Mouse (Mus musculus) adrenal gland, adult (tissue): Measurements from ENCODE around the gene Usp15.

Experiments
- DNase-seq, 2 experiments: peaks; one replicate each; pipeline ENCODE4 v3.0.0; 2022 to 2023; ENCODE audit warnings: low spot score in 1 of 2; ENCODE audit not compliant: inconsistent age in 2 of 2

The Usp15 gene

DNA sequence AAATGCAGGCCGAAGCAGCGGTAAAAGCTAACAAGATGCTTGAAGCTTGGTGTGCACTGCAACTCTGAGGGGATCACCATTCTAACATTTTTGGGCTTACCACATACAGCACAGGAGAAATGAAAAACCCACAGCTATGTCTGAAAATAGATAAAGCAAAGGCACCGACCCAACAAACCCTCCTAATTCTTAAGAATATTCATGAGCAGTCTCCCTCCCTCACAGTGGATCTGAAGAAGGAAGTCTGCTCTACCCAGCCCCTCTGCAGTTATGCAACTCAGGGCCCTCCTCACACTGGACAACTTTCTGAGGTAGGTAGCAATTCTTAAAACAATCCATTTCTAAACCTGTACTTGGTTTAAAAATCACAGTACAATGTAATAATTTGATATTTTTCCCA is 14.4 kb downstream of the Usp15 start:
- DNase-seq: no peak

DNA sequence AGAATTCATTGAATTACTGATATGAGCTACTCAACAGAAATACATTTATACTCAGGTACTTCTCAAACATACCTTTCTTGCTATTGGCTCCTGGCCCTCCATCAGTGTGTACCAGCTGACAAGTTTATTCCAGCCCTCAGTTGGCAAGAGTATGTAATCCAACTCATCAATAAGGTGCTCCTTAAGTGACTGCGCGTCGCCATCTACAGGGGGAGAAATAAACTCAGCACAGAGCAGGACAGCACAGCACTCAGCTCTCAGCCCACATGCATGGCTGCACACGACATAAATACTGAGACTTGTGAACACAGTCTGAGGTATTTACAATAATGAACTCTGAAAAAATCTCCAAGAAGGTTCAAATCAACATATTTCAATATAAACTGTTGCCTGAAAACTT is 21.0 kb downstream of the Usp15 start:
- DNase-seq: no peak

DNA sequence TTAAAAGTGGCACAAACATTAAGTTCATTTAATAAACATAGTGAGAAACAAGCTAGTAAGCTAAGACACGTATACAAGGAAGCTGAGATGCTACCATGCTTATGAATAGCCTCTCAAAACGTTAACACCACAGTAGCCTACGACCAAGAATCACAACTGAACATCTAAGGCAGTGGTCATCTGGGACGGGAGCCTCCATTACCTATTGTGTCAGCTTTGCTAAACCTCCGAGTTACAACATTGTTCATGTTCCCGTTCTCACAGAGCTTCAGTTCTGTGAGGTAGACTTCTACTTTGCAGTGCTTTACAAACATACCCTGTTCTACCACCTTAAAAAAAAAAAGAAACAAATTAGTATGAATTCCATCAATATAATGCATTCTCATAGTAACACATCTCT is 25.9 kb downstream of the Usp15 start:
- DNase-seq: no peak

DNA sequence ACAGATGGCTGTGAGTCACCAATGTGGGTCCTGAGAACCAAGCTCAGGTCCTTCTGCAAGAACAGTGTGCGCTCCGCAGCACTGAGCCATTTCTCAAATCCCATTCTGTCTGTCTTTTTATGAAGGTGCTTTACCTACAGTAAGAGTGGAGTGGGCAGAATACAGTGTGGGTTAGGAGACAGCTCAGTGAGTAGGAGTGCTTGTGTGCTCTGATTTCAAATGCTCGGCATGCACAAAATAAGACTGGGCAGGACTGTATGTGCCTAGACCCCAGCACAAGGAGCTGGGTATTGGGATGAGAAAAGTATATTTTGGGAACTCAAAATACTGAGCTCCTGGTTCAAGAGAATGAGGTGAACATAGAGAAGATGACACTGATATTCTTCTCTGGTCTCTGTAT is 31.3 kb downstream of the Usp15 start:
- no peak for DNase-seq

DNA sequence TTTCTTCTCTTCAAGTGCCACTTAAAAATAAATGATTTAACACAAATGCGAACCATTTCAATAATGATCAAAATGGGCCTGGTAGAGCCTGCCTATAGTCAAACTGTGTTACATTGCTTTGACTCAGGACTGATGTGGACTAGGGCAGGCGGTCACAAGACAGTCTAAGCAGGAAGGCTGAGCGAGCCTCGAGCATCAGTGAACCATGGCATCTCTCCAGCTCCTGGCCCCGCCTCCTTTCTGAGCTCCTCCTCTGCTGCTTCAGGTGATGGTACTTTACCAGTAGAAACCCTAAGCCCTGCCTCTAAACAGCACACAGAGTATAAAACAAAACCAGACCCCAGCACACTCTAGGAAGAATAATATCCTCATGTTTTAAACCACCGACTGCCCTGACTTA is 36.3 kb downstream of the Usp15 start:
- no peak for DNase-seq

DNA sequence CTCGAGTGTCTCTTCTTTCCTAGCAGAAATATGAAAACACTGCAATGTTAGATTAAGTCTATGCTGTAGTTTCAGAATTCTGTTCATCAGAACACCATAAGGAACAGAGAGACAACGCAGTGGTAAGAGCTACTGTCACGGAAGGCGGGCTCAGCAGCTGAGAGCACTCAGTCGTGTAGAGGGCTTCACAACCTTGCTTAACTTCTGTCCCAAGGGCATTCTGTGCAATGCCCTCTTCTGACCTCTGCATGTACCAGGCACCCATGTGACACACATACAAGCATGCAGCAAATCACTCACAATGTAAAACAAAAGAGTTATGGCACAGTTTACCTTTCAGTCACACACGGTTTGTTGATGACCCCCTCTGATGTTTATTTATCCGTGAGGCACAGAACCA is 37.5 kb downstream of the Usp15 start:
- peak in 1 of 2 experiments; percentile 43 for DNase-seq

DNA sequence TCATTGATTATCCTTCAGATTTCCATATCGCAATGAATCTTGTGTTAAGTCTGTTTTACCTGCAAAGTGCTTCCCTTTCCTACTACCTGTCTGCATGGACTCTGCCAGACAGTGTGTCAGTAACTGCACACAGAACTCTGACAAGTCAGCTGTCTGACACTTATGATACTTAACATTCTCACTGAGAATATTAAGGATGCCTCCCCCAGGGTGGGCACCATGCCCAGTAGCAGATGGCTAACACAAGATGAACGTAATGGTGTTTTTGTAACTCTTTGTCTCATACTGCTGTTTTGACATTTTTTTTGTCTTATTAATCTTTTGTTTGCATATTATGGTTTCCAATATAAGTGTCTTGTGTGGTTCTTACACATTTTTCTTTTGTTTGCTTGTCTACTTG is 40.4 kb downstream of the Usp15 start:
- no peak for DNase-seq

DNA sequence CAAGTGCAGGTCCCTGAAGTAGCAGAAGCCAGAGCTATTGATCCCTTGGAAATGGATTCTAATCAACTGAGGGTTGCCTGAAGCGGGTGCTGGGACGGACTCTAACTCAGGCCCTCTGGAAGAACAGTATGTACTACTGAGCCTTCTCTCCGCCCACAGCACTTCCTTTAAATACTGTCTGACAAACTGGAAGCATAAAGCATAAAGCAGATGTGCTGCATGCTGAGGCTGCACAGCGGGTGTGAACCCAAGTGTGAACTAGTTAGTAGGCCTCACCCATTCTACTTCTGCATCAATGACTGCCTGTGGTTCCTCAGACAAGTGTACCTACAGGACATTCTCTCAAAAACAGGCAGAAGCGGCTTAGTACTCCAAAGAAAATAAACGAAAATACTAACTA is 41.0 kb downstream of the Usp15 start:
- no peak for DNase-seq

DNA sequence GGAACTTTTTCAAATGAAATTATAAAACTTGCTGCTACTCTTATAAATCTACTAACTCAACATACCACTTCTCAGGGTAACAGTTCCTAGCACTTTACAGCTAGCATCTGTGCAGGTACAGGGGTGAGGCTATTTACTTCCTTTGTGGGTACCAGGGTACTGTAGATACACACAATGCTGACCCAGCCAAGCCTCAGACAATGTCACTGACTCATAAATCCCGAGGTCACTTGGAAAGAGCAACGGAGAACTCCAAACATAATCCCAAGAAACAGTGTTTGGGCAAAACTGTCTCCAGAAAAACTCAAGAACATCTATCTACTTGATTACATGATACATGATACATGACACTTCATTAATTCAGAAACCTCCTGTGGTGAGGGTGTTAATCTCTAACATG is 43.5 kb downstream of the Usp15 start:
- DNase-seq: peak in 1 of 2 experiments; percentile 75

DNA sequence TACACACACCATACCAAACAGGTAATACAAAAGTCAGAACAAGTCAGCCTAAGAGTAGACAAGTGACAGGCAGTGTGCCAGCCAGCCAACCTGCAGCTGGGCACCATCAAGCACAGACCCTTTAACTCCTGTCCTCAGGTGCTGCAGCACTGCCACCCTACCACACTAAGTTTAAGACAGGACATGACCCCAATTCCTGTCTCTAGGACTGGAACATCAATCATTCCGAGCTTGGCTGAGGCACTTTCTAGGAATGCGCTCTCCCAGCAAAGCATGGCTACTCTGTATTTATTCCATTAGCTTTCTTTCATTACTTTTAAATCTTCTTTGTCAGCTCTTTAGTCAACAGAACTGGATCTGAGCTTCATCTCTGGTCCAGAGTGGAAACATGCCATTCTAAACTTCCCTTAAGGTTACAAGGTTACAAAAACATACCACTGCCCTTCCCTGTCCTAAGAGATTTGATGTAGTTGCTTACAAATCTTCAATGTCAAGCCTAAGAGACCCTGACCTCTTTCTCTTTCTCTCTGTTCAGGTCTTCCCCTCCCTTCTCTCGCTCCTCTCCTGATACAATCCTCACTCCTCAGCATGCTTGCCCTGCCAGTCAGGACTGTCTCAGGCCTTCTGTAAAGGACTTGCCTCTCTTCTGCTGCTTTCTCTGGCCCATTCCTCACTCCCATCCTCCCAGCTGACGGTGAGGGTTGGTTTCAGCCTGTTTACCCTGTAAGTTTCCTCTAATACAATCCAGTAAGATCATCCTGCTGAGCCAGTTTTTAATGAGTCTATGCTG is 48.6 kb downstream of the Usp15 start:
- DNase-seq: peak; percentile 20 to 74

DNA sequence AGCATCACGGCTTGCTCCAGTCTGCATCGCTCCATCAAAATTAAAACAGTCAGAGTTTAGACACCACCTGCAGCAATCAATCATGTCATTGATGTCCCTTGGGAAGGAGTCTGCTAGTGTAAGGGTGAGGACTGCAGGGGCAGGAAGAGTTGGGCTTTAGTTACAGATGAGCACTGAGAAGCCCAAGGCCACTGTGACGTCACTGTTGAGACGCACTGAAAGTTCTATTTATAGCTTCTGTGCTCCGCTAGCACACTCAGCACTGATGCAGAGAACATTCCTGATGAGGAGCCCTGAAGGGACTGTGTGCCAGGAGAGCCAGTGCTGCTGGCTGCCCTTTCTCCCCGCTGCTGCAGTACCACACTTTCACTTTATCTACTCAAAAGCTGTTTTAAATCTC is 49.6 kb downstream of the Usp15 start:
- peak; percentile 81 to 90 for DNase-seq

DNA sequence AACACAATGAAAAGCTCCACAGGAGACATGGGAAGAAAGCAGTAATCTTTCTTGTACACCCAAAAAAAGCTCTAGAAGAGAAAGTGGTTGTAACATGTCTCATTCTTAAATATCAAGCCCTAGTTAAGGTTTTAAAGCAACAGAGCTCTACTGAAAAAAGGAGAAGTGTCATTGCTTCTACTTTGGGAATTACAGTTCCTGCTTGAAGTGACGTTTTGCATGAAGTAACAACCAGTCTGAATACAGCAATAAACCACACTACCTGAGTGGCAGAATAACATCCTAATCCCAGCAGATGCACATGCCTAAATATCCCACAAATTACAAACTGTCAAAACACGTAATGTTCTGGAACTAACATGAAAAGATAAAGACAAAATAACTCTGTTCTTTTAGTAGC is 50.4 kb downstream of the Usp15 start:
- DNase-seq: no peak

DNA sequence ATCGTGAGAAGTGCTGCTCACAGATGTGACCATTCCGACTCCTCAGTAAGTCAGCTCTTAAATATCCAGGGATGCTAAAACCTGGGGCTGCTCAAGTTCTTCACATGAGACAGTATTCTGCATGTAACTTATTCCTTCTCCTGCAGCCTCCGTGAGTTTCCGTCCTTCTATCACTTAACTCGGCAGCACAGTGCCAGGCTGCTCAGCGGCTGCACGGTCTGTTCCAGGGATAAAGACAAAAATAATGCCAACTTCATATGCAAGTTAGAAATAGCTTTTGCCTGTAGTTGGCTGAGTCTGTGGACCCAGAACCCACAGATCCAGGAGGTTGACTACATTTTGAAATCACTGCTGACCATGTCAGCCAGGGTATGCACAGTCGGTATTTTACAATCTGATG is 52.5 kb downstream of the Usp15 start:
- DNase-seq: no peak

DNA sequence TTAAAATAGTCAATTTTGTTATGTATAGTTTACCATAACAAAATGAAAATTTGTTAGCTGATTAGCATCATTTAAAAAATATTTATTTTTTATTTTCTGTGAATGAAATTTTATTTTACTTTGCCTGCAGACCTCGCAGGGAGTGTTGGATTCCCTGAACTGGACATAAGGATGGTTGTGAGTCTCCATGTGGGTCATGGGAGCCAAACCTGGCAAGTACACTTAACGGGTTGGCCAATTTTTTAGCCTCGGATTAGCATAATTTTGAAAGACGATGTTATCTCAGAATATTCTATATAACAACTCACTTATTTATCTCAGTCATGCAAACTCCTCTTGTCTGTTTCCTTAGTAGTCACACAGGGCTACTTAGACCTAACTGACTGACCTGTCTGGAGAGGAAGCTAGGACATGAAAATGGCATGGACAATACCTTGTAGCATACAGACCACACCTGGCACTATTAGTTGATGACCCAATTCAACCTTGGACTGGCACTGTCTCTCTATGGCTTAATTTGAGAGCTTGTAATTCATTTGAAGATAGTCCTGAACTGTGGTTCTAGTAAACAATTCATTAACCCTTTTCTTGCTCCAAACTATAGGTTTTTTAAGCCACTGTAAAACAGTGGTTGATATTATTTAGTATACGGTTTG is 54.3 kb downstream of the Usp15 start:
- DNase-seq: no peak

DNA sequence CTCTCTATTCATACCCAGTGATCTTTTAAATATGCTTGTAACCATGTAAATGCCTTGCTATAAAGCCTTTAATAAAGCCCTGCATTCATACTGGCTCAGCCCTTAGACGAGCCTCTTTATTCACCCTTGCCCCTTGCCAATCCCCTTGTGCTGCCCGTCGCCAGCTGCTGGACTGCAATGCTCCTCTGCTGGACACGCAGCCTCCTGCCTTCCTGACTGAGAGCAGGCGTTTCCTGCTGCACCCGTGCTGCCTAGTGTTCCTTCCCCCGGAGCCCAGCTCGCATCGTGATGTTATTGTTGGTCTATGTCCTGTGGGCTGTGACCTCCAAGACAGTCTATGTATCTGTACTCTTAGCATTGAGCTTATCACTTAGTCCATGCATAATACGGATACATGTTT is 61.0 kb downstream of the Usp15 start:
- DNase-seq: no peak

DNA sequence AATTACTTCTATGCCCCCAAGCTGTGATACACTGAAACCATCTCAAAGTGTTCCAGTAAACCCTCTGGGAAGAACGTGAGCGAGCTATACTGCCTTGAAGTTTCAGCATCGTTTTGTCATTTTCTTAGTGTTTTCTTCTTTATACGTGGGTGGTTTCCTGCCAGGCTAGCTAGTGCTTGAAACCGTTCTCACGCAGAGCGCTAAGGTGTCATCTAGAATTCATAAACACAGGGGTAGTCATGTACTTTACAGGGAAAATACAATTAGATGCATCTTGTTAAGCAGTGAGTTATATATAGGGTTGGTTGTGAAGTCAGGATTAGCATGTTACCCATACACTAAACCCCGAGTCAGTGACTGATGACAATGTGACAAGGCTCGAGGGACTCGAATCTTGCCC is 65.3 kb downstream of the Usp15 start:
- DNase-seq: no peak

DNA sequence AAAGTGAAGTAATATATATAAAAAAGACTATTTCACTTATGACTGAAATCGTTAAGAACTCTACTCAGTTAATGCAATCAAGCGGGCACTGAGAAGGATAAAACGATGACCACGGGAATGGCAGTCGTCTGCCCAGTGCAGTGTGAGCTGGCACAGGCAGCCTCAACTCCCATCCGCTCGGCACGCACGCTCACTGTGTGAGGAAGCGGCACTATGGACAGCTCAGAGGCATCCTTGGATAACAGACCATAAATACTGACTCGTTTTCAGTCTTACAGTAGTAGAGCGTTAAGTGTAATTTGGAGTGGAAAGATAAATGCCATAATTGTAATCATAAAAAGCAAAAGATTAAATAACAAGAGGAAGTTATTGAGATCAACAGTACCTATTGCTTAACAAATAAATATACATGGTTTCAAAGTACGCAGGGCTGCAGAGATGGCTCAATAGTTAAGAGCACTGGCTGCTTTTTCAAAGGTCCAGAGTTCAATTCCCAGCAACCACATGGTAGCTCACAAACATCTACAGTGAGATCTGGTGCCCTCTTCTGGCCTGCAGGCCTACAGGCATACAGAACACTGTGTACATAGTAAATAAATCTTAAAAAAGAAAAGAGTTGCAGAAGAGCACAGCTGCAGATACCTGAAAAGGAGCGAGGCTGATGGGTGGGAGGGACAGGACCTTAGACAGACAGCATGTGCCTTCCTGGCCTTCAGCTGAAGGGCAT is 76.0 kb downstream of the Usp15 start:
- DNase-seq: no peak

DNA sequence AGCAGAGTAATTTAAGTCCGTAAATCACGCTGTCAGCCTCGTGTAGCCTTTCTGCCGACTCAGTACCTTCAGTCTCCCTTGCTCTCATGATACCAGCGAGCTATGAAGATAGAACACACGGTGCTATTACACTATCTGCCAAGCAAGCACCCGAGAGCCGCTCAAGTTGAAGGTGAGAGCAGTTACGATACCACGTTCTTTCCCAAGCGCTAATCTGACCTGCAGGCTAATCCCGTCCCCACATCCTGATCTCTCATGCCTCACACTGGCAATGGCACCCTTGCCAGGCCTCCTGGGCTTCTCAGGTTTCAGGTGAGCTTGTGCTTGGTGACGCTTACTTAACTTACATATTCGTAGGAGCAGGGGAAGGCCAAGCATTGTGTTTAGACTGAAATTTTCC is 79.9 kb downstream of the Usp15 start:
- no peak for DNase-seq

DNA sequence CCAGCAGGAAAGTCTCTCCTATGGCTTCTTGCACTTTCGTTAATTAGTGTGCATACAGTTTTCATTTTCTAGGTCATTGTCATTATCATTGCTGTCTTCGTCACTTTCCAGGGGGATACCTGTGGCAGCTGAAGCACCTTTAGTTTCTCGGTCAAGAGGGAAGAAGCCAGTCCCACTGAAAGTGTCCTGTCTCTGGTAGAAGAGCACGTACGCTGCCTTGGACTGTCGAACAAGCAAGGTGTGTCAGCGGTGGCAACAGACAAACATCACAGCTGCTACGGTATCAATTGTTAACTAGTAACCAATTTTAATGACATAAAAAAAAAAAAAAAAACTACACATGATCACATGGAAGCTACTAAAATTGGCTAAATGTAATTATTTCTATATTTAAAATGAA is 83.3 kb downstream of the Usp15 start:
- DNase-seq: no peak

DNA sequence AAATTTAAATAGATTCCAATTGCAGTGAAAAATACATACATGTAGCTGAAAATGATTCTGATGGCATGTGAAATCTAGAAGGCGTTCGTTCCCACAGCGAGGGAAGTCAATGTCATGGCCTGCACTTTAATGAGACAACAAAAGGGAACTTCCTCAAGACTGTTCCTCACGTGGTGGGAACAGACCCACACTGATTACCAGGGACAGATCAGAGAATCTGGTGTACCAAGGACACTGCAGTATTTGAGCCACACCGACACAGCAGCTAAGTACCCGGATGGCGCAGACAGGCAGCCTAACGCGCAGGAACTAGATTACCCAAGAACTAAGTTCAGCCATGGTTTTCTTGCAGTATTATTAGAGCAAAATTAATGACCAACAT is 84.0 kb downstream of the Usp15 start:
- DNase-seq: no peak

DNA sequence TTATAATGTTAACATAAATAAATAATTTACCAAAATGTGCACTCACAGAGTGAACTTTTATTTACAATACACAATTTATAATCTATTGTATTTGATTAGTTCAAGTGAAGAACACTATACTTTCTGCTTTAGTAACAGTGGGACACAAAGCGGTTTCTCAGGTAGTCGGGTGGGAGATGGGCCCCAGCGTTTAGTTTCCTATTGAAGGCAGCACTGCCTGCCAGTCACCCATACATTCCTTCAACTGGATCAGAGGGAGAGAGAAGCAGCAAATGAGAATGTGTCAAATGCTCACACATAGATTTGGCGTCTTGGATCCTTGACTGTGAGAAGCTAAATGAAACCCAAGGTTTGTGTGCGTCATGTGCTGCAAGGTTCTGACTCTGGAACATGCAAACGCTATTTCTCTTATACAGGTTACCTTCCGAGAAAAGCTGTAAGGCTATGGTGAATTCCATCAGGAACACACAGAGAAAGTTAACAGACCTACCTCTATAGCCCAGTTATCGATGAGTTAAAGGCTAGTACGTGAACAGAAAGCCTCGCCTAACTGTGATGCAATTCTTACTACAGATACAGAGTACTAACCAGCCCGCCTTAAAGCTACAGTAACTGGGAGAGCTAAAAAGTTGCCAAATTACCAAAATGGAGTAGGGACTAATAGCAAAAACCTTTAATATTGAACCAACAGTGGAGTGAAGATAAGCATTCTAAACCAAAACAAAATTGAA is 84.6 kb downstream of the Usp15 start:
- DNase-seq: no peak

DNA sequence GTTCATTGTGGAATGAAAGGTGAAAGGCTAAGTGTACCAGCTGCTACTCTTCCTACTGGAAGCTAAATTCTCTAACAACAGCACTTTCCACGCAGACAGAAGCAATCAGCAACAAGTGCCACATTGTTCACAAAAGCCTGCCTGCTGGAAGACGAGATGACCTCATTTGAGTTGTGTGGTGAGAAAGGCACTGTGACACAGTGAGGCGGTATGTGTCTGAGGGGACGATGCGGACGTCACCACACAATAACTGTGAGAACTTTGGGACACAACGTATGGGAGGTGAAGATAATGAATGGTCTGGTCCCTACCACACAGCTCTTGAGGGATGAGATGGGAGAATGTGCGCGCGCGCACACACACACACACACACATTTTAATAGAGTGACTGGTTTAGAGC is 86.2 kb downstream of the Usp15 start:
- no peak for DNase-seq
